Comparison of ENCODE assay signal across 14 mouse cellular contexts in genomic region chr10:19034764-19035163, GRCm38 (mm10). TPM values are rescaled to one million over a fixed set of nuclear protein-coding genes. Genes with fewer than 3 reads are reported as not detected.
A peak's percentile ranks its signal among the peaks of the same experiment; 100 is the strongest.
DNase-seq lines count a peak whose midpoint lies in the region; ATAC-seq lines count a peak whose summit lies in the region.
"Had no signal": no experiment of that assay in that cellular context is flagged by ENCODE, and none has a peak within 500 bp of the region (broad histone marks: within the 10 kb centered on the region; RNA-seq: fewer than 3 reads in every experiment).

No protein-coding gene starts in this region.

- DNase-seq in heart, postnatal 25 days (ENCODE audit: low spot score): no peak
- peak; percentile 13 to 27 for DNase-seq in kidney, postnatal 36 days
- peak; percentile 77 for DNase-seq in NIH3T3 (ENCODE audit: low read depth)
- DNase-seq: adrenal gland, postnatal 10 days; layer of hippocampus, adult 9-11 months; thymus, postnatal 36 days had no signal

- ATAC-seq in heart, embryonic 15.5 days (replicated peaks; ENCODE audit: insufficient number of reproducible peaks, insufficient read depth, low FRiP score, low read depth): peak; percentile 66; the same call in 1 of the 2 replicates
- ATAC-seq in kidney, embryonic 14.5 days (ENCODE audit: low FRiP score, low TSS enrichment): no peak
- ATAC-seq in forebrain, embryonic 16.5 days: peak; percentile 56; the same call in 1 of the 2 replicates
- no peak for ATAC-seq in midbrain, embryonic 15.5 days (replicated peaks)

- H3K9ac ChIP-seq in heart, embryonic 15.5 days: no peak overlapping the region
- no peak overlapping the region for H3K9ac ChIP-seq in kidney, embryonic 14.5 days (ENCODE audit: low read depth, low read length)
- no peak overlapping the region for H3K9ac ChIP-seq in forebrain, embryonic 16.5 days (replicated peaks; ENCODE audit: low read depth, low read length)
- H3K9ac ChIP-seq in midbrain, embryonic 15.5 days: no peak overlapping the region
- H3K9ac ChIP-seq: heart, embryonic 13.5 days; kidney, embryonic 15.5 days had no signal

- no peaks in the 10 kb centered on the region for H3K36me3 ChIP-seq in heart, embryonic 15.5 days
- H3K36me3 ChIP-seq in kidney, embryonic 14.5 days (ENCODE audit: control insufficient read depth, insufficient read depth, low read length): no peaks in the 10 kb centered on the region
- no peaks in the 10 kb centered on the region for H3K36me3 ChIP-seq in forebrain, embryonic 16.5 days (ENCODE audit: control insufficient read depth, insufficient read depth)
- no peaks in the 10 kb centered on the region for H3K36me3 ChIP-seq in midbrain, embryonic 15.5 days (replicated peaks)
- H3K36me3 ChIP-seq: heart, embryonic 13.5 days; kidney, embryonic 15.5 days; limb, embryonic 10.5 days had no signal

- no peaks in the 10 kb centered on the region for H3K9me3 ChIP-seq in heart, embryonic 15.5 days (replicated peaks)
- H3K9me3 ChIP-seq in kidney, embryonic 14.5 days (ENCODE audit: control insufficient read depth, low read length): no peaks in the 10 kb centered on the region
- H3K9me3 ChIP-seq in forebrain, embryonic 16.5 days (ENCODE audit: control insufficient read depth, low read length): no peaks in the 10 kb centered on the region
- no peaks in the 10 kb centered on the region for H3K9me3 ChIP-seq in midbrain, embryonic 15.5 days
- H3K9me3 ChIP-seq: heart, embryonic 13.5 days; kidney, embryonic 15.5 days; limb, embryonic 10.5 days had no signal

- no peak overlapping the region for H3K27ac ChIP-seq in heart, embryonic 15.5 days
- H3K27ac ChIP-seq in kidney, embryonic 14.5 days (ENCODE audit: low read depth, low read length): no peak overlapping the region
- no peak overlapping the region for H3K27ac ChIP-seq in forebrain, embryonic 16.5 days (ENCODE audit: low read length)
- no peak overlapping the region for H3K27ac ChIP-seq in midbrain, embryonic 15.5 days
- H3K27ac ChIP-seq: heart, embryonic 13.5 days; kidney, embryonic 15.5 days; limb, embryonic 10.5 days; stomach, postnatal 0 days had no signal

- H3K4me1 ChIP-seq in heart, embryonic 15.5 days (replicated peaks): 0 out of 2 replicates have a peak, but pooled peaks cover 3% of the 10 kb centered on the region
- no peaks in the 10 kb centered on the region for H3K4me1 ChIP-seq in kidney, embryonic 14.5 days (ENCODE audit: control insufficient read depth, insufficient read depth, low read length)
- H3K4me1 ChIP-seq in forebrain, embryonic 16.5 days (replicated peaks; ENCODE audit: control insufficient read depth, insufficient read depth, low read length): 0 out of 2 replicates have a peak, but pooled peaks cover 4% of the 10 kb centered on the region
- H3K4me1 ChIP-seq in midbrain, embryonic 15.5 days: no peaks in the 10 kb centered on the region
- H3K4me1 ChIP-seq: kidney, embryonic 15.5 days; limb, embryonic 10.5 days had no signal

- H3K4me2 ChIP-seq in heart, embryonic 15.5 days: no peak overlapping the region
- no peak overlapping the region for H3K4me2 ChIP-seq in kidney, embryonic 14.5 days (replicated peaks; ENCODE audit: low read depth, low read length)
- no peak overlapping the region for H3K4me2 ChIP-seq in forebrain, embryonic 16.5 days (ENCODE audit: low read length)
- H3K4me2 ChIP-seq in midbrain, embryonic 15.5 days: no peak overlapping the region
- H3K4me2 ChIP-seq: heart, embryonic 13.5 days; kidney, embryonic 15.5 days had no signal

- no peaks in the 10 kb centered on the region for H3K27me3 ChIP-seq in heart, embryonic 15.5 days
- no peaks in the 10 kb centered on the region for H3K27me3 ChIP-seq in kidney, embryonic 14.5 days (ENCODE audit: control insufficient read depth, insufficient read depth, low read length)
- H3K27me3 ChIP-seq in forebrain, embryonic 16.5 days (replicated peaks; ENCODE audit: control insufficient read depth, insufficient read depth, low read length): no peaks in the 10 kb centered on the region
- H3K27me3 ChIP-seq in midbrain, embryonic 15.5 days (replicated peaks): no peaks in the 10 kb centered on the region
- H3K27me3 ChIP-seq: heart, embryonic 13.5 days; kidney, embryonic 15.5 days had no signal

- 30% methylated on average over 3 of the region's 3 CpGs for WGBS in heart, embryonic 15.5 days
- 54% methylated on average over 3 of the region's 3 CpGs for whole genome bisulfite sequencing in kidney, embryonic 14.5 days
- 55% methylated on average over 3 of the region's 3 CpGs for WGBS in forebrain, embryonic 16.5 days
- WGBS in midbrain, embryonic 15.5 days: 81% methylated on average over 3 of the region's 3 CpGs

- intact Hi-C loops in heart, postnatal 25 days (cut with DNase I): no loop called here

- H3K4me3 ChIP-seq in heart, embryonic 15.5 days: no peak overlapping the region
- H3K4me3 ChIP-seq in kidney, embryonic 14.5 days (ENCODE audit: low read length): no peak overlapping the region
- no peak overlapping the region for H3K4me3 ChIP-seq in forebrain, embryonic 16.5 days (replicated peaks; ENCODE audit: low read length)
- H3K4me3 ChIP-seq in midbrain, embryonic 15.5 days: no peak overlapping the region
- H3K4me3 ChIP-seq: heart, embryonic 13.5 days; kidney, embryonic 15.5 days; limb, embryonic 10.5 days had no signal

RNA-seq across cellular contexts. Expression of gene Tnfaip3, which starts 19.3 kb away (rescaled TPM):
- 2.4 and 3.5 TPM in 2 replicates for polyA plus RNA-seq in heart, embryonic 15.5 days (2015; fragmentation: Nextera tagmentation; extraction: Ambion mirVana)
- total RNA-seq in heart, postnatal 25 days (2021): 1 to 10 TPM; 1.7 to 3.2 TPM
- polyA plus RNA-seq in kidney, embryonic 14.5 days (2014; fragmentation: Nextera tagmentation; extraction: Ambion mirVana): 1.1 and 3.5 TPM in 2 replicates
- 2.5 and 2.9 TPM in 2 replicates for polyA plus RNA-seq in forebrain, embryonic 16.5 days (2015; fragmentation: Nextera tagmentation; extraction: Ambion mirVana)
- 2.3 and 3.2 TPM in 2 replicates for polyA plus RNA-seq in midbrain, embryonic 15.5 days (2015; fragmentation: Nextera tagmentation; extraction: Ambion mirVana)

Comparison
In these comparisons a context has a peak if more than half of its experiments do, and no peak if none do; other contexts are left out.
1. ATAC-seq: peak in heart, embryonic 15.5 days (single experiment) and forebrain, embryonic 16.5 days (single experiment); none in kidney, embryonic 14.5 days (single experiment) and midbrain, embryonic 15.5 days (single experiment).